Mouse (Mus musculus): ENCODE data around the gene Fbxo31.

The Fbxo31 gene

GRCm38 (mm10) chr8:121550056-121550455 is 28.6 kb downstream of the Fbxo31 start:
- DNase-seq, result no peak

- peak; percentile 81 for DNase-seq
These were observed 31.5 kb downstream of the Fbxo31 start for GRCm38 (mm10) chr8:121547132-121547531.

- DNase-seq, result no peak
These were observed 33.7 kb downstream of the Fbxo31 start for GRCm38 (mm10) chr8:121544936-121545335.

GRCm38 (mm10) chr8:121544276-121544785 is 34.3 kb downstream of the Fbxo31 start, which contains the start of gene 1700018B08Rik:
1700018B08Rik (minus strand) TSS chr8:121544320.
- DNase-seq, result no peak

GRCm38 (mm10) chr8:121542901-121543300 is 35.7 kb downstream of the Fbxo31 start:
- DNase-seq, result no peak

GRCm38 (mm10) chr8:121541862-121542261 is 36.7 kb downstream of the Fbxo31 start:
- DNase-seq, result no peak

GRCm38 (mm10) chr8:121532381-121532780 is 46.2 kb downstream of the Fbxo31 start:
- peak; percentile 38 for DNase-seq

- no peak for DNase-seq
These were observed 48.0 kb downstream of the Fbxo31 start for GRCm38 (mm10) chr8:121530639-121531038.

- peak; percentile 18 for DNase-seq
These were observed 49.8 kb downstream of the Fbxo31 start for GRCm38 (mm10) chr8:121528790-121529189.

GRCm38 (mm10) chr8:121527751-121528150 is 50.9 kb downstream of the Fbxo31 start:
- DNase-seq, result no peak

- DNase-seq, result no peak
These were observed 51.6 kb downstream of the Fbxo31 start for GRCm38 (mm10) chr8:121526811-121527550.

GRCm38 (mm10) chr8:121525111-121525818 is 53.3 kb downstream of the Fbxo31 start:
- DNase-seq, result no peak

GRCm38 (mm10) chr8:121513429-121513828 is 65.2 kb downstream of the Fbxo31 start:
- peak; percentile 84 for DNase-seq

- no peak for DNase-seq
These were observed 66.9 kb downstream of the Fbxo31 start for GRCm38 (mm10) chr8:121511751-121512150.
